Mouse (Mus musculus): Measurements from ENCODE around the gene Opcml. TPM values are rescaled to one million over a fixed set of nuclear protein-coding genes. Genes with fewer than 3 reads are reported as not detected.

Opcml gene
- polyA plus RNA-seq, 1 experiment from 2014 or later = 7.4 TPM

- Histone ChIP-seq H3K9ac (no peak overlapping the region), H3K9me3 (no peaks in the 10 kb centered on the region), H3K27me3 (replicated peaks) (no peaks in the 10 kb centered on the region), H3K4me2 (replicated peaks) (no peak overlapping the region), H3K27ac (no peak overlapping the region), H3K36me3 (no peaks in the 10 kb centered on the region), H3K4me1 (no peaks in the 10 kb centered on the region), H3K4me3 (no peak overlapping the region)
- ATAC-seq (ENCODE audit: low FRiP score, low read depth) = no peak
These were observed 177.7 kb downstream of the Opcml start for GRCm38 (mm10) chr9:27968266-27968665.

DNA sequence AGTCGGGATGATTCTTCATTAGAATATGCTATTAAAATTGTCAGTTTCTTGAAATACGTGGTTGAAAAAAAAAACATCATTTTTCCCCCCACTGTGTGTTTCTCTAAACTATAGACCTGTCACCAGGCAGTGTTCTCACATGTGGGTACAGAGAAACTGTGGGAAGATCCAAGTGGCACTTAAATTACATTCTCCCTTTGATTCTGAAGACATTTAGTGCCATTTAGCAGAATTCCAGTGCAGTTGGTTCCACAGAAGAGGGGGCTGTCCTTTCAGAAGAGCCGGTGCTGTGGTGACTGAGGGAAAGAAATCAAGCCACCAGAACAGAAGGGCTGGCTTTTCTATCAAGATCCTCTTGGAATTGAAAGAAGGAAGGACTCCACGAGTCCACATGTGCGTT, 181.7 kb downstream of the Opcml start:
- H3K4me2 ChIP-seq (replicated peaks) = no peak overlapping the region
- H3K4me3 ChIP-seq = no peak overlapping the region
- H3K4me1 ChIP-seq = no peaks in the 10 kb centered on the region
- no peak overlapping the region for H3K9ac ChIP-seq
- WGBS = 59% methylated on average over 5 of the region's 5 CpGs
- no peaks in the 10 kb centered on the region for H3K27me3 ChIP-seq (replicated peaks)
- H3K36me3 ChIP-seq = no peaks in the 10 kb centered on the region
- ATAC-seq (ENCODE audit: low FRiP score, low read depth) = no peak
- no peaks in the 10 kb centered on the region for H3K9me3 ChIP-seq
- no peak overlapping the region for H3K27ac ChIP-seq

- Histone ChIP-seq H3K4me1 (no peaks in the 10 kb centered on the region), H3K27me3 (replicated peaks) (no peaks in the 10 kb centered on the region), H3K4me3 (no peak overlapping the region), H3K27ac (no peak overlapping the region), H3K9ac (no peak overlapping the region), H3K4me2 (replicated peaks) (no peak overlapping the region), H3K9me3 (0 out of 2 replicates have a peak, but pooled peaks cover 3% of the 10 kb centered on the region), H3K36me3 (no peaks in the 10 kb centered on the region)
- ATAC-seq (ENCODE audit: low FRiP score, low read depth) = no peak
These were observed 192.0 kb downstream of the Opcml start for GRCm38 (mm10) chr9:27982576-27982975.

DNA sequence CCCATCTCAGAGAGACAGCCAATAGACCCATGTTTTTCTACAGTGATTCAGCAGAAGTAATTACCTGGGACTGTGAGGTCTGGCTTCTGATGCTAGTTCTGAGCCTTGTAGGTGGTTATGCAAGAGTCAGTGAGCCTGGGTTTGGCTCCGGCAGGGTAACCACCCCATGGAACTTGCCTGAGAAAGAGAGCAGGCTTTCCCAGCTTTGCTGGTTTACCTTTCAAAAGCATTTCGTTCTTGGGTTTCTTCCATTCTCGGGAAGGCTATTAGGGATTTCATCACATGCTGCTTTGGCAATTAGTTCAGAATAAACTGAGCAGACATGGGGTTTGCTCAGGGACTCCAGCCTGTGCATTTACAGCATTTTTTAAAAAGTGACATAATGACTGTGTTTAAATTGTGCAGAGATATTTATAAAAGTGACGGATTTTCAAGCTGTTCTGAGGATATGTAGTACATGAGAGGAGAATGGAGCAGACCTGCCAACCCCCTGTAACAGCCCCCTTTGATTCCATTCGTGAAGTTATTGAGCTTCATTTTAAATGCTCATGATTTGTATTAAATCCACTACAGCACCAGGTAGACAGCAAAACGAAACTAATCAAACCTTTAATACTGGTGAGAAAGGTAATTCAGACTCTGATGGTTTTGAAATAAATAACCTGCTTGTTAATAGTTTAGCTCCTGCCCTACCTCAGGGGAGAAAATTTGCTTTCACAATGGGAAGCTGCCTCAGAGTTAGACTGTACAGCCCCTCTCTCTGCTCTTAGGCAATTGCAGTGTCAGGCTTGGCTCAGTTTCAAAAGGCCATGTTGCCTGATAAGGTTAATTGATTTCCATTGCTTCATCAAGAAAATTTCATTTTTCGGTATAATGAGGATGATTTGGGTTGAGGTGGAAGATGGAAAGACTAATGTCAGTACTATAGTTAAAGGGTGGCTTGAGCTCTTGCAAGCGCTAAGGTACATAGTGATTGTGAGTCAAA, 196.3 kb downstream of the Opcml start:
- ATAC-seq (ENCODE audit: low FRiP score, low read depth) = no peak
- Histone ChIP-seq H3K4me2 (replicated peaks) (no peak overlapping the region), H3K4me3 (no peak overlapping the region), H3K27me3 (replicated peaks) (no peaks in the 10 kb centered on the region), H3K4me1 (no peaks in the 10 kb centered on the region), H3K9me3 (no peaks in the 10 kb centered on the region), H3K27ac (no peak overlapping the region), H3K9ac (no peak overlapping the region), H3K36me3 (no peaks in the 10 kb centered on the region)
- 84% methylated on average over 8 of the region's 8 CpGs for WGBS

- WGBS = 86% methylated on average over 4 of the region's 4 CpGs
- Histone ChIP-seq H3K4me1 (no peaks in the 10 kb centered on the region), H3K4me3 (no peak overlapping the region), H3K9me3 (no peaks in the 10 kb centered on the region), H3K9ac (no peak overlapping the region), H3K27ac (no peak overlapping the region), H3K4me2 (replicated peaks) (no peak overlapping the region), H3K27me3 (replicated peaks) (no peaks in the 10 kb centered on the region), H3K36me3 (no peaks in the 10 kb centered on the region)
- no peak for ATAC-seq (ENCODE audit: low FRiP score, low read depth)
These were observed 201.0 kb downstream of the Opcml start for GRCm38 (mm10) chr9:27991611-27992010.

DNA sequence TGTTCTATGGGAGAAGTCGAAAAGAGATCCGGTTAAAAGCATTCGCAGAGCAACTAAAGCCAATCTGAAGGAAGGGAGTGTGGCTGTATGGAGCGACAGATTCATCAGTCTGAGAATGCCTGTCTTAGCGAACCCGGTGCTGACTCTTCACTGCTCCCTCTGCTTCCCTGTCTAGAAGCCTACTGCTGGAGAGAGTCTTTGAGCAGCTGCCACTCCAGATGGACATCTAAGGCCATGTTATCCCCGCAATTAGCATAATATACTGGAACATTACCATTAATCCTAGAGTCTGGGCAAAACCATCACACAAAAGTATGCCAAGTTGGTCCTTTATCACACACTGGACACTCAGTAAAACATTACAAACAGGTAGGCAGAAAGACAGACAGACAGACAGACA, 206.0 kb downstream of the Opcml start:
- 93% methylated on average over 7 of the region's 7 CpGs for WGBS
- Histone ChIP-seq H3K27me3 (replicated peaks) (no peaks in the 10 kb centered on the region), H3K27ac (no peak overlapping the region), H3K9me3 (no peaks in the 10 kb centered on the region), H3K36me3 (no peaks in the 10 kb centered on the region), H3K4me2 (replicated peaks) (no peak overlapping the region), H3K4me1 (no peaks in the 10 kb centered on the region), H3K4me3 (no peak overlapping the region), H3K9ac (no peak overlapping the region)
- ATAC-seq (ENCODE audit: low FRiP score, low read depth) = no peak

GRCm38 (mm10) chr9:27998767-27999166, 208.2 kb downstream of the Opcml start:
- ATAC-seq (ENCODE audit: low FRiP score, low read depth) = no peak
- no peaks in the 10 kb centered on the region for H3K36me3 ChIP-seq
- no peaks in the 10 kb centered on the region for H3K27me3 ChIP-seq (replicated peaks)
- no peaks in the 10 kb centered on the region for H3K4me1 ChIP-seq
- no peak overlapping the region for H3K9ac ChIP-seq
- H3K9me3 ChIP-seq = no peaks in the 10 kb centered on the region
- H3K4me3 ChIP-seq = no peak overlapping the region
- no peak overlapping the region for H3K4me2 ChIP-seq (replicated peaks)
- WGBS = 59% methylated on average over 4 of the region's 4 CpGs
- no peak overlapping the region for H3K27ac ChIP-seq

- no peaks in the 10 kb centered on the region for H3K36me3 ChIP-seq
- H3K27me3 ChIP-seq (replicated peaks) = no peaks in the 10 kb centered on the region
- H3K9ac ChIP-seq = no peak overlapping the region
- ATAC-seq (ENCODE audit: low FRiP score, low read depth) = no peak
- H3K4me3 ChIP-seq = no peak overlapping the region
- H3K4me1 ChIP-seq = no peaks in the 10 kb centered on the region
- H3K4me2 ChIP-seq (replicated peaks) = no peak overlapping the region
- no peak overlapping the region for H3K27ac ChIP-seq
- H3K9me3 ChIP-seq = no peaks in the 10 kb centered on the region
- WGBS = 70% methylated on average over 3 of the region's 3 CpGs
These were observed 212.6 kb downstream of the Opcml start for GRCm38 (mm10) chr9:28003131-28003530.

- H3K36me3 ChIP-seq = no peaks in the 10 kb centered on the region
- no peak overlapping the region for H3K9ac ChIP-seq
- no peaks in the 10 kb centered on the region for H3K4me1 ChIP-seq
- no peak overlapping the region for H3K4me3 ChIP-seq
- no peak overlapping the region for H3K27ac ChIP-seq
- WGBS = 60% methylated on average over 8 of the region's 8 CpGs
- H3K27me3 ChIP-seq (replicated peaks) = no peaks in the 10 kb centered on the region
- no peak for ATAC-seq (ENCODE audit: low FRiP score, low read depth)
- no peak overlapping the region for H3K4me2 ChIP-seq (replicated peaks)
- H3K9me3 ChIP-seq = no peaks in the 10 kb centered on the region
These were observed 220.9 kb downstream of the Opcml start for GRCm38 (mm10) chr9:28011483-28011882.

DNA sequence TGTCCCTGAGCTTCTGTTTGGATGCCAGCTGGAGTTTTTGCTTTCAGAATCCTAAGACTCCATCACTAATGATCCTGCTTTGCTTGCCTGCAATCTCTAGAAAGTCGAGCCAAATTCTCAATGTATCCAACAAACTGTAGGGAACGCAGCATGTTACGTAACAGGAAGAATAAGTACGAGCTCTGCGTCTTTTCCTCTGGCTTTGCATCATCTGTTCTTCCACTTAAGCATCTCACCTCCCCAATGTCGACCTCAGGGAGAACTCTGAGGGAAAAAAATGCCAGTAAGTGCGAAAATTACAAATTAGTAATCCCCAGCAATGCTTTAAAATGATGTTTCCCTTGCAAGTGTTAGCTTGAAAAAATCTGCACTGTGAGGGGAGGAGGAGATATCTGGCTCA, 222.1 kb downstream of the Opcml start:
- H3K36me3 ChIP-seq = no peaks in the 10 kb centered on the region
- no peak for ATAC-seq (ENCODE audit: low FRiP score, low read depth)
- no peak overlapping the region for H3K4me2 ChIP-seq (replicated peaks)
- no peaks in the 10 kb centered on the region for H3K9me3 ChIP-seq
- WGBS = 73% methylated on average over 7 of the region's 7 CpGs
- no peak overlapping the region for H3K9ac ChIP-seq
- H3K4me1 ChIP-seq = no peaks in the 10 kb centered on the region
- no peak overlapping the region for H3K27ac ChIP-seq
- H3K4me3 ChIP-seq = no peak overlapping the region
- no peaks in the 10 kb centered on the region for H3K27me3 ChIP-seq (replicated peaks)

GRCm38 (mm10) chr9:28013192-28013591, 222.6 kb downstream of the Opcml start:
- Histone ChIP-seq H3K9me3 (no peaks in the 10 kb centered on the region), H3K27me3 (replicated peaks) (no peaks in the 10 kb centered on the region), H3K9ac (no peak overlapping the region), H3K36me3 (no peaks in the 10 kb centered on the region), H3K27ac (no peak overlapping the region), H3K4me3 (no peak overlapping the region), H3K4me2 (replicated peaks) (no peak overlapping the region), H3K4me1 (no peaks in the 10 kb centered on the region)
- 55% methylated on average over 3 of the region's 3 CpGs for WGBS
- ATAC-seq (ENCODE audit: low FRiP score, low read depth) = no peak

DNA sequence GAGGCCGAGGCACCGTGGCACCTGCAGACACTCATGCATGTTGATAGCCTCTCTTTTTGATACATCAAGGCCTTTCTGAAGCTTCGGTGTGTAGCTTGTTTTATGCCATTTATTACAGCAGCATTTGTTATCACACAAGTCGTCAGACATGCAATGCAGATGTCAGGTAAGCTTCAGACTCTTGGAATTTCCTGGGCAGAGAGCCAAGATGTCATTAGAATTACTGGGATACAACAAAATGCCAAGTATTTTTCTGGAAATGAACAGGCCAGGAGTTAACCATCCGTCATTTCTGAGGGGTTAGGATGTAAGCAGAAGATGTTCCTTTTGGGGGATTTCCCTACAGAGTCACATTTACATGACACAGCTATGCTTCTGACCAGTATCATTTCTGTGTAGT, 237.6 kb downstream of the Opcml start:
- H3K27ac ChIP-seq = no peak overlapping the region
- 83% methylated on average over 5 of the region's 5 CpGs for WGBS
- no peak overlapping the region for H3K4me2 ChIP-seq (replicated peaks)
- H3K4me3 ChIP-seq = no peak overlapping the region
- ATAC-seq (ENCODE audit: low FRiP score, low read depth) = no peak
- H3K27me3 ChIP-seq (replicated peaks) = no peaks in the 10 kb centered on the region
- H3K9me3 ChIP-seq = no peaks in the 10 kb centered on the region
- no peaks in the 10 kb centered on the region for H3K36me3 ChIP-seq
- H3K4me1 ChIP-seq = no peaks in the 10 kb centered on the region
- H3K9ac ChIP-seq = no peak overlapping the region

- no peaks in the 10 kb centered on the region for H3K9me3 ChIP-seq
- no peak overlapping the region for H3K4me3 ChIP-seq
- no peaks in the 10 kb centered on the region for H3K27me3 ChIP-seq (replicated peaks)
- no peak overlapping the region for H3K4me2 ChIP-seq (replicated peaks)
- H3K4me1 ChIP-seq = no peaks in the 10 kb centered on the region
- H3K36me3 ChIP-seq = no peaks in the 10 kb centered on the region
- 76% methylated on average over 7 of the region's 7 CpGs for WGBS
- no peak overlapping the region for H3K27ac ChIP-seq
- no peak for ATAC-seq (ENCODE audit: low FRiP score, low read depth)
- no peak overlapping the region for H3K9ac ChIP-seq
These were observed 238.3 kb downstream of the Opcml start for GRCm38 (mm10) chr9:28028788-28029393.

Data from neural tube, embryonic 12.5 days (tissue).